Mouse (Mus musculus) T-helper 2 cell (primary cell): ENCODE data around the gene Ttc28.
"Not testable (repeated sequence)": the region's sequence is repeated elsewhere in the genome, so short reads cannot be mapped to it uniquely, and the experiment has no call there.

Experiments used
- in situ Hi-C: fragments of 300-600 bp; cut with MboI, MseI; formaldehyde crosslinking; loops from one replicate; pipeline ENCODE4 v1.15.1; 2025; ENCODE audit warnings: high pct_unique_total_duplicates

The Ttc28 gene

DNA sequence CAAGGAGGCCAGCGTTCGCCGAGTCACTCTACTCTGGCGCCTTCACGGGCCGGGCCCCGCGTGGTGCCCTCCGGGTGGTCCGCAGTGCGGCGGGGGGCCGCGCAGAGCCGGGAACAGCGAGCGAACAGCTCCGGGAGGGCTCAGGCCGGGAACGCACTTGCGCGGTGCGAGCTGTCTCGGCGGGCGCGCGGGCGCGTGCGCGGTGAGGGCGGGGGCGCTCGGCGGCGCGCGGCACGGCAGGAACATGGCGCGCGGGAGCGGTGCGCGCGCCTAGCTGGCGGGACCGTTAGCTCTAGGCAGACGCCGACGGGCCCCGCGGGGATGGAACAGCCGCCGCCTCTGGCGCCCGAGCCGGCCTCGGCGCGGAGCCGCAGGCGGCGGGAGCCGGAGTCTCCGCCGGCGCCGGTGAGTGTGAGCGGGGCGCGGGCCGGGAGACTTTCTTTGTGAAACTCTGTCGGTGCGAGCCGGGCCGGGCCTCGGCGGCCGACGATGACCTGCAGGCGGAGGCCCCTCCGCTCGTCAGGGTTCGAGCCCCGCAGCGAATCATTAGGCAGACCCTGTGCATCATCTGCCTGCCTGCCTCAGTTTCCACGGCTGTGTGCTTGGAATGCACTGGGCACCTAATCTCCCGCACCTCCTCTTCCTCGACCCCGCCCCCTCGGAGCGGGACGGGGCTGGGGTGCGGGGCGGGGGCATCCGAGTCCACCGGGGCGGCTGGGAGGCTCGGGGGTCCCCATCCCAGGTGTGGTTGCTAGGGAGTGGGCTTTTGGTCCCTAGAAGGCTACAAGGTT lies at the start of gene Ttc28:
TSS of gene Ttc28 (plus strand) at position 220 of the 791 bp plus-strand sequence.
- in situ Hi-C loops, result no loop called here

DNA sequence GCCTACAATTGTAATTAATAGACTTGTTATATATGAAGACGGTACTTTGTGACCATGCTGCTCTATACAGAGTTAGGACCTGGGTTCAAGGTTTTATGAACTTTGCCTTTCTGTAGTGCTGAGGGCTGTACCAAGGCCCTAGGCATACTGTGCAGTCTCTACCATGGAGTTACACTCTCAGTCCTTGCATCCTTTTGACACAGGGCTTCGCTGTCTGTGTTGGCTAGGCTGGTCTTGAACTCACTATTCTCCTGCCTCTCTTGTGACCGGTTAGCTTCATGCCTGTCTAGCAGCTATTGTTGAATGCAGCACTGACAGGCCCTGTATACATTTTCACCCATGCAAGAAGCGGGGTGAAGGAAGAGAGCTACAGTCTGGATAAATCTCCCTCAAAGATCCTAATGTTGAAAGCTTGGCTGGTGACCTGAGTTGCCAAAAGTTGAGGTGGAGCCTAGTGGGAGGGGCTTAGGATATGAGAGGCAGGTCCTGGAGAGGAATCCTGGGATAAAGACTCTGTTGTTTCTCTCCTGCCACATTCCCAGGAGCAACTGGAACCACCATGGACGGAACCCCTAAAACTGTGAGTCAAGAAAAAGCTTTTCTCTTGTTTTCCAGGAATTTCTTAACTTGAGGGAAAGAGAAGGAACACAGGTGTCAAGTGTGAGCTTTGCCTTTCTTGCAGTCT lies 48.4 kb upstream of the Ttc28 start:
- in situ Hi-C loops, result no loop called here

DNA sequence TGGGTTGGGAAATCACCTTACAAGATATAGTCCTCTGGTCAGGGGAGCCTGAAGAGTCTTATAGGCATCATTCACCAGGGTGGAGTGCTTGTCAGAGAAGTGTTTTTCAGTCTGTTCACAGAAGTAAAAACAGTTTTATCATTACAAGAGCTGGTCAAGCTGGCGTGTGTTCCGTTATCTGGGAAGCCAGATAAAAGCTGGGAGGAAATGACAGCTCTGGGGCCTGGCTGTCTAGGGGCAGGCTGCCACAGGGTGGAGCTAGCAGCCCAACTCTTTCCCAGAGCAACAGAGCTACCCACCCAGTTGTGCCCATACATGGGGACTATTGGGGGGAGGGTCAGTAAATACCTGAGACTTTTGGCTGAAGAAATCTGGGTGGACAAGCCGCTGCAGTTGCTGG lies 43.6 kb upstream of the Ttc28 start:
- in situ Hi-C loops, result no loop called here

DNA sequence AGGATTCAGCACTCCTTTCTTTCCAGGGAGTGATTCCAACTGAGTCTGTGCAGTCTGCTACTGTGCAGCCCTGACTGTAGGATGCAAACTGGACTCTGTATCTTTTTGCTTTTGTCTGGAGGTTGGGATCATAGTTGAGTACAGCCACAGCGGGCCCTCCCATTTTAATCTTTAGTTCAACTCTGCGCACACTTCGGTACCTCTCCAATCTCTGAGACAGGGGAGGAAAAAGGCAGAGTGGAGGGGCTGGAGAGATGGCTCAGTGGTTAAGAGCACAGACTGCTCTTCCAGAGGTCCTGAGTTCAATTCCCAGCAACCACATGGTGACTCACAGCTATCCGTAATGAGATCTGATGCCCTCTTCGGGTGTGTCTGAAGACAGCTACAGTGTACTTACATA lies 41.6 kb upstream of the Ttc28 start:
- in situ Hi-C loops, result not testable (repeated sequence)

DNA sequence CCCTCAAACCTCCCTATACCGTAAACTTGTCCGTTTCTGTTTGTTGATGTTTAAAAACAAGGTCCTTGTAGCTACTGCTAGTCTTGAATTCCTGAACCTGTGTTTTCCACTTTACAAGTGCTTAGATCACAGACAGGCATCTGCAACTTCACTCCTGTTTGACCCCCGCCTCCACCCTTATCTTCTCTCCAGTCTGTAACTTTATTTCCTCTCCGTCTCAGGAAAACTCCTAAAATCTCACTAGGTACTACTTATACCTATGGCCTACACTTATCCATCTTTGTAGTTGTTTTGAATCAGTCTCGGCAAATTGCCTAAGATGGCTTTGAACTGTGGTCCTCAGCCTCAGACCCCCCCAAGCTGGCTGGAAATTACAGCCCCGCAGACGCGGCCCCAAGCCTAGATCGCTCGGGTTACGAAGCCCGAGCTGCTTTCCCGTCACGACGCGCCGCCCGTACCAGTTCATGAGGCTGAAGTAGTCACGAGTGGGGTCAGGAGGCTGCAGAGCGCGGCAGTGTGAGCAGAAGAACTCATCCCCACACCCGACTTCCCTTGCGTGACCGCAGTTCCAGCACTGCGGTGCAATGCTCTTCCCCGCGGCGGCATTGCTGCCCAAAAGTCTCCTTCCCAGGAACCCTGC lies 40.4 kb upstream of the Ttc28 start:
- in situ Hi-C loops, result no loop called here

DNA sequence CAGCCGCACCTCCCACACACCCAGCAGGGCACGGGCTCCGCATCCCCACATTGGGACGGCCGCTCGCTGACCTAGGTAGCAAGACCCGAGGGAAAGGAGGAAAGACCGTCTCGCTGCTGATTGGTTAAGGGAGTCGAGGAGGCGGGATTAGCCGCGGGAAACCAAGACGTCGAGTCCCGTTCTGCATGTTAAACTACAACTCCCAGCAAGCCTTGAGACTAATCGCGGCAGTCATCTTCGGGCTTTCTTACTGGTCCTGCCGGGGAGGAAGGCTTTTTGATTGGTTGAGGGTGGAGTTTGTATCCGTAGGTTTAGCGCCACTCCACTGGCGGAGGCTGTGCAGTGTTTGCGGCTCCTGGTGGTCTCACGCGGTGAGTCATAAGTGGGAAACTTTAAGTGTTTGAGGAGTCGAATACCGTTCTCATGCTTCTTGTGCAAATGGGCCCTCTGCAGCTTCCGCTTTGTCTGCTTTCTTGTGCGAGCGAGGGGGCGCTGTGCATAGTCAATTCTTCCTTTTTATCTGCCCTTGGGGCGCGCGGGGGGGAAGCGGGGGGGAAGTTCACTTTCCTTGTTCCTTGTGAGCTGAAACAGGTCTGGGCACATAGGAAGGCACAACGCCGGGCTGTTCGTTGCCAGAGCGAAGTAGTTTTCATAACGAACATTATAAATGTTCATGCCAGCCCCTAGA lies 39.8 kb upstream of the Ttc28 start, which contains the start of the genes Hscb and Chek2:
TSS of gene Hscb (minus strand) at position 100 of the 688 bp plus-strand sequence.
TSS of gene Chek2 (plus strand) at position 302 of the 688 bp plus-strand sequence.
- in situ Hi-C loops, result no loop called here

DNA sequence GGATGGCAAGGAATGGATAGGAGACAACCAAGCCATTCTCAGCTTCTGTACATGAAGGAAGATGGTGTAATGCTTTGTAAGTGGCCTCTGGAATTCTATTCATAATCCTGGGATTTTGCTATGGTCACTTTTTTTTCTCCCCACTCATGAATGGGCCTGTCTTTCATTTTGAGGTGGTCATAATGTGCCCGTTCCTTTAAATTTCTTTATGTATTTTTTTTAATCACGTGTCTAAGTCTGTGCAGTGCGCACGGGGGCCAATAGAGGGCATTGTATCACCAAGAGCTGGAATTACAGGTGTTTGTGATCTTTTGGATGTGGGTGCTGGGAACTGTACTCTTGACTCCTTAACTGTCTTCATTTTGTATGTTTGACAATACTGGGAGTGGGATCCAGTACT lies 39.1 kb upstream of the Ttc28 start:
- in situ Hi-C loops, result no loop called here

DNA sequence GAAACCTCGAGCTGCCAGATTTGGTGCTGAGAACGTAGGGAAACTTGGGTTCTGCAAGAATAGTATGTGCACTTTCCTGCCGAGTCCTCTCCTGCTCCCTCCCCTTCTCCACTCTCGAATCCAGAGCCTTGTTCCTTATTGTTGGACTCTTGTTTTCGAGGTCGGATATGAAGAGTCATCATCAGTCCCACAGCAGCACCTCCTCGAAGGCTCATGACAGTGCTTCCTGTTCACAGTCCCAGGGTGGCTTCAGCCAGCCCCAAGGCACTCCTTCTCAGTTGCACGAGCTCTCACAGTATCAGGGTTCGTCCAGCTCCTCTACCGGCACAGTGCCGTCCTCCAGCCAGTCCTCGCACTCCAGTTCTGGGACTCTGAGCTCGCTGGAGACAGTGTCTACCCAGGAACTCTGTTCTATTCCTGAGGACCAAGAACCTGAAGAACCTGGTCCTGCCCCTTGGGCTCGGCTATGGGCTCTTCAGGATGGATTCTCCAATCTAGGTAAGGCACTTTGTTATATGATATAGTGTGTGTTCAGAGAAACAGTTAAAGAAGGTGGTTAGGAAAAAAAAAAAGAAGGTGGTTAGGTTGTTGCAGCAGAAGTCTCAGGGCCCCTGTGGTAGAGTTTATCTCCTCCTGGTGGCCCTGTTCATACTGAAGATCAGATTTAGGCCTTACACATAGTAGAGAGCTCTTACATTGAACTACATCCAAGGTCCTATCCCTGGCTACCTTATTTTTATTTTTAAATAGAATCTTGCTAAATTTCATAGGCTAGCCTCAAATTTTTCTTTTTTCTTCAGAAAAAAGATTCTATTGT lies 38.3 kb upstream of the Ttc28 start:
- in situ Hi-C loops, result no loop called here

DNA sequence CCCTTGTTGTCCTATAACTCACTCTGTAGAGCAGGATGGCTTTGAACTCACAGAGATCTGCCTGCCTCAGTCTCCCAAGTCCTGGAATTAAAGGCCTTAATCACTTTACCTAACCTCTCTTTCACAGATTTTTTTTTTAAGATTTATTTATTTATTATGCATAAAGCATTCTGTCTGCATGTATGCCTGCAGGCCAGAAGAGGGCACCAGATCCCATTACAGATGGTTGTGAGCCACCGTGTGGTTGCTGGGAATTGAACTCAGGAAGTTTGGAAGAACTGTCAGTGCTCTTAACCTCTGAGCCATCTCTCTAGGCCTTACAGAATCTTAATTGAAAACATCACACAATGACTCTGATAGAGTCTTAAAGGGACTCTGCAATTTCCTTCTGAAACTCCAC lies 26.6 kb upstream of the Ttc28 start:
- in situ Hi-C loops, result no loop called here

DNA sequence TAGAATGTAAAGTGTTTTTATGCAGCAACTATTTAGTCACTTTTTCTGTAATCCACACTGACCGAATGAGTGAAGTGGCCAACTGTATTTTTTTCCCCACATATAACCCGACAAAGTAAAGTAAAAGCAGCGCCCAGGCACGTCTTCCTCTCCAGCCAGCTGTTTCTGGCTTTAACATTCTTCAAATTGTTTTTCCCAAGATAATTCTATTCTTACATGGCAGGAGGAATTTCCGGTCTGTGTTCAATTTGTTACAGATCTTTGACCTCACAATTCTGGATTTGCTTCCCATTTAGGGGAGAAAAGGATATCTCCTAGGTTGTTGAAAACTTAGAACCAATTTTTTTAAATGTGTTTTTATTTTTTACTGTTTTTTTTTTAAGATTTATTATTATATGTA lies 22.5 kb upstream of the Ttc28 start:
- in situ Hi-C loops, result no loop called here

DNA sequence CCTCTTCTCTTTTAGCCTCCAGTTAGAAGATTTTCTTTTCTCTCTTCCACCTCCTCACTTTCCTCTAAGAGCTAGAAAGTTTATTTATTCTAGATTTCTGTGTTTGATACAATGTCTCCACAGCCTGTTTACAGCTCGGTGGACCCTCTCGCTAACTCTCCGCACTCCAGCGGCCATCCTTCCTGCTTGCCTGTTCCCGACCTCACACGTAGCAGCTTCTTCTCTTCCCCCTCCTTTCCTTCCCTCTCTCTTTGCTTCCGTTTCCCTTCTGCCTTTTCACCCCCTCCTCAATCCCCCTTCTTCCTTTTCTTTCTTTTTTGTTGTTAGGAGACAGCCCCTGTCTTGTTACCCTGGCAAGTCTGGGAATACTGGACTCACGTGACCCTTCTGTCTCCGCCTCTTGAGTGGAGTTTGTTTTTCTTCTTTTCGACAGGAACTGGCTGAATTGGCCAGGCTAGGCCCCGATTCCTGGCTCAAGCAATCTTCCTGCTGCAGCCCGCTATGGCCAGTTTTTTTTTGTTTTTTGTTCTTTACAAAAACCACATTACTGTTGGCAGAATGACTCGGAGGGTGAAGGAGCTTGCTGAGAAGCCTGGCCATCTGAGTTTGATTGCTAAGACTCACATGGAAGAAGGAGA lies 20.5 kb upstream of the Ttc28 start:
- in situ Hi-C loops, result no loop called here

DNA sequence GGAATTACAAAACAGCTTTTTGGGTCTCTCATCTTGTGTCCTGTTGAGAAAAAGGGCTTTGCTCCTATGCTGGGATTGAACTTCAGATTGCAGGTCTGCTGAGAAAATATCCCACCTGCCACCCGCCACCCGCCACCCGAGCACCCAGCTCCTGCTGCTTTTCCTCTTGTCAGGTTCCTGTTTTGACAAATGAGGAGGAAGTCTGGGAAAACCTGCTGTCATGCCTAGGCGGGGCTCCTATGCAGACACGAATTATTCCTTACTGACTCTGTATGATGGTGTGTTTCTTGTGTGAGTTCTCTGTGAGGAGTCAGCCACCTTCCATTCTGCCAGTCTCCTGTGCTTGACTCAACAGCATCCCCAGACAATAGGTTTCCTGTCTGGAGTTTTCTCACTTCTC lies 19.2 kb upstream of the Ttc28 start:
- in situ Hi-C loops, result no loop called here

DNA sequence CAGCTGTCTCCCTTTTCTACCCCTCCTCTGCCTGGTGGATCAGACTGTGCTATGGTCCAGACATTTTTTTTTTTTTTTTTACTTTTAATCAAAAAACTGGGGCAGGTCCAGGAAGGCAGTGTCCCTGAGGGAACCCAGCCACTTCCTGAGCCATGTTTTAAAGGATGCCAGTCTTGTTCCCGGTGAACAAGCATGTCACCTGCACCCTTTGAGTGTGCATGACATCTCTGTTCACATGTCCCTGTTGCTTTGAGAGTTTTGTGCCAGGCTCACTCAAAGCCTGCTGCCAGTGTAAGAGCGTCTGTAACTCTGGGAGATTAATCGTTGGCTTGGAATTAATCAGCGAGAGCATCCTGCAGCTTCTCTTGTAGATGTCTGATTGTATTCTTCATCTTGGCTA lies 11.1 kb upstream of the Ttc28 start:
- in situ Hi-C loops, result no loop called here

DNA sequence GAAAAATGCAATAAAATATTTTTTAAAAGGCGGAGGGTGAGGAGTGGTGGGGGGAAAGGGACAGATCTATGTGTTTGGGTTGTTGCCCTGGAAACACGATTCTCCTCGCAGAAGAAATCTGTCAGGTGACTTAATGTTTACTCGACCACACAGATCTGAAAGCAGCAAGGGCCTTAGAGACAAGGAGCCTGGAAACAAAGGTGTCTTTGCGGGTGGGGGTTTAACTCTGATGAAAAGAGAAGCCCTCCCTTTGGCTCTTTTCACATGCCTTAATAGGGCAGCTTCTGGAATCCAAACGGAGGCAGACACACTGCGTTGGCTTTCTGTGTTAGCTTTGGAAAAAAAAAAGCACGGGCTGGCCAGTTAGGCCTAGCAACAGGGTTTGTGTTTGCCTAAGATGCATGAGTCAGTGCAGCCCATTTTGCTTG lies 10.3 kb upstream of the Ttc28 start:
- in situ Hi-C loops, result no loop called here

DNA sequence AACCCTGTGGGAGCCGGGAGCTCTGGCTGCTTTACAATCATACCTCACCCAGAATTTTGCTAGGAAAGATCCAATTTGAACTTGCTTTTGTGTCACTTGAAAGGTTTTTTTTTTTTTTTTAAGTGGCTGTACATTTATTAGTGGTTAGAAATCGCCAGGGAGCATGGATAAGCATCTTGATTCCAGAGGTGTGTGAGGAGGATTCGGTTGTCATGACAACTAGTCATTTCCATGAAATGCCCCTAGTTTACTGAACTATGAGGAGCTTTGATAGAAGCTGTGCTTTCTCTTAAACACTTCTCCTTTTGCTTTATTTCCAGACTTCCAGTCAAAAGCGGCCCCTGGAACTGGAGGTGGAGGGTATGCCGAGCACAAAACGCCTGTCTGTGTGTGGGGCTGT lies 6.4 kb upstream of the Ttc28 start:
- in situ Hi-C loops, result no loop called here

DNA sequence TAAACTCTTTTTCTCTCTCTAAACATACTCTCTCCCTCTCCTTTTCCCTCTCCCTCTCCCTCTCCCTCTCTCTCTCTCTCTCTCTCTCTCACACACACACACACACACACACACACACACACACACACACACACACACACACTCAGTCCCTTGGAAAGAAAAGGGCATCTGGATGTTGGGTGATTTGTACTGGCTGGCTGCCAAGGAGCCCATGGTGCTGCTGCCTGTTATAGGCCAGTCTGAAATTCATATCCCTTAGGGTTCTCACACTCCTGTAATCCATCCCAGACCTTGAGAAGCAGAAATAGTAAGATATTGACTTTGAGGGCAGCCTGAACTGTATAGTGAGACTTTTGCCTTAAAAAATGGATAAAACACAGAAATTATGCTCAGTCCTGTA lies 4.9 kb upstream of the Ttc28 start:
- in situ Hi-C loops, result no loop called here

DNA sequence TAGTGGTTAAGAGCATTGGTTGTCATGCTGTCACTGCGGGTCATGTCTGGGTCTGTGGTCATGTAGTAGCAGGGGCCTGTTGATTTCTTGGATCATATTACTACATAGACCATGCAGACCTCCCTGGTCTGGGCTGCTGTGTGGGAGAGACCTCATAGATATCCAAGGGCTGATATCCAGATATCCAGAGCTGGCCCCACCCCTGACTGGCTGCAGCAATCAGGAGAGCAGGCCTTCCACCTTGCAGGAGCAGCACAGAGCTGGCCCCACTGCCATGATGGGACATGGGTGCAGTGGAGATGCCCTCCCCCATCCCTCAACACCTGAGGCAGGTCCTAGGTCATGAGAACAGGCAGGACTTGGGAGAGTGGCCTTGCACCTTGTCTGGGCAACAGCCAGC lies 4.3 kb upstream of the Ttc28 start:
- in situ Hi-C loops, result no loop called here

DNA sequence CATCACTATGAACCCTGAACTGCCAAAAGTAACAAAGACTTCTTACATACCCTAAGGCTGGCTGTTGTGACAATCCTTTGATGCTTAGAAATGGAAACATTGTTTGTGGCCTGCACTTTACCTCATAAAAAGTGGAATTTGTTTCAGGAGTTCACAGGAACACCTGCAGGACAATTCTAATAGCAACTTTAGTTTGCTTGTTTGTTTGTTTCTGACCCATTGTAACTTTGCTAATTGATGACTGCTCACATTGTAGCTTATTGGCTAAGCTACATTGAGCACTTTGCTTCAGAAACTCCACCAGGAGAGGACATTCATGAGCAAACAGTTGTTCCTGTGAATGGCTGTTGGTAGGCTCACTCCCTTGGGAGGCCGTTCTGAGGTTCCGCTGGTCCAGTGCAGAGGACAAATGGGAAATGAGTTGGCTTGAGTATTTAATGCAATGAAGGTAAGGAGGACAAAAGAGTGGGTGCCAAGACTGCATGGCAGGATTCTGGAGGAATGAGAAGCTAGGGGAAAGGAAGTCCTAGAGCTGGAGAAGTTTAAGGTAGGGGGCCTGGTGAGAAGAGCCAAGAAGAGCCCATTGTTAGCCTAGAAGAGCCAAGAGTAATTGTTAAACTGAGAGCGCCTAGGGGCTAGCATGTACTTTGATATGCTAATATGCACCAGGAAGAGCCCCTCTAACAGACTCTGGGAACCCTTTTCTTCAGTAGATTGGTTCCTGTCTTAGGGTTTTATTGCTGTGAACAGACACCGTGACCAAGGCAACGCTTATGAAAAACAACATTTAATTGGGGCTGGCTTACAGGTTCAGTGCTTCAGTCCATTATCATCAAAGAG lies 1.7 kb upstream of the Ttc28 start:
- in situ Hi-C loops, result no loop called here

DNA sequence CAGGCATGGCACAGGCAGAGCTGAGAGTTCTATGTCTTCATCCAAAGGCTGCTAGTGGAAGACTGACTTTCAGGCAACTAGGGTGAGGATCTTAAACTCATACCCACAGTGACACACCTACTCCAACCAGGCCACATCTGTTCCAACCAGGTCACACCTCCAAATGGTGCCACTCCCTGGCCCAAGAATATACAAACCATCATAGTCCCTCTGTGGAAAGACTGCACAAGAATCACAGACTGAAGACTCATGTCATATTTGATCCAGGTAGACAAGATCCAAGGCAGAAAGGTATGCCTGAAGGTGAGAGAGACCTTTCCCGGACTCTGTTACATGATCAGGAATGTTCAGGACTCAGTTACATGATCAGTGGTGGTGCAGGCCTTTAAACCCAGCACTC lies 1.1 kb upstream of the Ttc28 start:
- in situ Hi-C loops, result not testable (repeated sequence)

DNA sequence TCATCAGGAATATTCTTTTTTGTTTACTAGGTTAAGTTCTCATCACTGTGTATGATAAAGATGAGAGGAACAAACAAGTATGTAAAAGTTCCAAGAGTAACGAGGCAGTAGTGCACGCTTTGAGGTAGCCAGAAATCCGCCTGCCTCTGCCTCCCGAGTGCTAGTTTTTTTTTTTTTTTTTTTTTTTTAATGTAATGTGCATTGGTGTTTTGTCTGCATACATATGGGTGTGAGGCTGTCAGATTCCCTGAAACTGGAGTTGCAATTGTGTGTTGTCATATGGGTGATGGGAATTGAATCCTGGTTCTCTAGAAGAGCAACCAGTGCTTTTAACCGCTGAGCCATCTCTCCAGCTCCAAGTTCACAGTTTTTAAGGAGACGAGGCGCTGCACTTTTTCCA lies 561 bp upstream of the Ttc28 start:
- in situ Hi-C loops, result no loop called here
